In the genomic region with DNA sequence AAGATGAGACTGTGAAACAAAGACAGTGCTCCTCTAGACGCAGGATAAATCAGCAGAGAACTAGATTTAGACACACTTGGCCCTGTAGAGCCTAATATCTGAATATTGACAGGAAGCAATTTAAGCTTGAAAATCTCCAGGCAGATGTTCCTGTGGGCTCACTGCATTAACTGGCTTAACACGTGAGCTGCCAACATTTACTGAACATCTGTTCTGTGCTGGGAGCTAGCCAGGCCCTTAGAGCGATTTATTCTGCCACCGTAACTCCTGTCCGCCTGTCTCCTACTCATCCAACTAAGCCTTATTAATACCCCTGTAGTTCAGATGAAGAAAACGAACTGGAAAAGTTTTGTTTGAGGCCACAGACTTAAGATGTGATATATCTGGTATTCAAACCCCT, we compare ENCODE assay signal across 8 mouse cellular contexts. TPM values are rescaled to one million over a fixed set of nuclear protein-coding genes. Genes with fewer than 3 reads are reported as not detected.
DNase-seq lines count a peak whose midpoint lies in the region; ATAC-seq and TF ChIP-seq lines count a peak whose summit lies in the region.

No protein-coding gene starts in this region.

- TF ChIP-seq POLR2A in limb, embryonic 14.5 days (IDR thresholded peaks at IDR 0.05; ENCODE audit: borderline replicate concordance, extremely low read depth, insufficient read depth, insufficient read length) = no peak

- H3K4me1 ChIP-seq in megakaryocyte, embryonic 14.5 days = peaks cover 60% of the 10 kb centered on the region
- peaks cover 10% of the 10 kb centered on the region for H3K4me1 ChIP-seq in limb, embryonic 14.5 days (ENCODE audit: control insufficient read depth, insufficient read depth, low read length)
- H3K4me1 ChIP-seq in stomach, embryonic 15.5 days = peaks cover 21% of the 10 kb centered on the region

- peak overlapping the region; percentile 82 for H3K9ac ChIP-seq in limb, embryonic 14.5 days (ENCODE audit: low read depth, low read length, severe bottlenecking)
- H3K9ac ChIP-seq in stomach, embryonic 15.5 days = peak overlapping the region; percentile 94

- H3K9me3 ChIP-seq in megakaryocyte, embryonic 14.5 days = no peaks in the 10 kb centered on the region
- no peaks in the 10 kb centered on the region for H3K9me3 ChIP-seq in limb, embryonic 14.5 days (ENCODE audit: control insufficient read depth, low read length)
- no peaks in the 10 kb centered on the region for H3K9me3 ChIP-seq in stomach, embryonic 15.5 days

- H3K4me2 ChIP-seq in limb, embryonic 14.5 days (replicated peaks; ENCODE audit: low read depth, low read length, severe bottlenecking) = peak overlapping the region; percentile 76
- H3K4me2 ChIP-seq in stomach, embryonic 15.5 days = peak overlapping the region; percentile 68

- peaks cover 64% of the 10 kb centered on the region for H3K36me3 ChIP-seq in megakaryocyte, embryonic 14.5 days (replicated peaks; ENCODE audit: low read length)
- peaks cover 57% of the 10 kb centered on the region for H3K36me3 ChIP-seq in limb, embryonic 14.5 days (ENCODE audit: control insufficient read depth, insufficient read depth, low read length)
- peaks cover 28% of the 10 kb centered on the region for H3K36me3 ChIP-seq in stomach, embryonic 15.5 days

- peak overlapping the region; percentile 99 for H3K4me3 ChIP-seq in megakaryocyte, embryonic 14.5 days (replicated peaks)
- peak overlapping the region; percentile 84 for H3K4me3 ChIP-seq in limb, embryonic 14.5 days (replicated peaks; ENCODE audit: low read length)
- H3K4me3 ChIP-seq in stomach, embryonic 15.5 days (replicated peaks) = peak overlapping the region; percentile 98

- DNase-seq in cerebellum, adult 9-10 months = peak; percentile 50
- no peak for DNase-seq in cerebellum, postnatal 4 days (ENCODE audit: low spot score in 2 of 2)
- peak; percentile 61 for DNase-seq in limb, embryonic 14.5 days (ENCODE audit: low spot score)
- DNase-seq in spleen, postnatal 4 days (ENCODE audit: low spot score in 2 of 2) = no peak
- no peak for DNase-seq in kidney, adult 11 months

- ATAC-seq in megakaryocyte, adult 5-6 weeks (ENCODE audit: poor library complexity, severe bottlenecking) = no peak
- ATAC-seq in limb, embryonic 14.5 days (ENCODE audit: low FRiP score, low read depth) = no peak
- no peak for ATAC-seq in stomach, embryonic 15.5 days (ENCODE audit: insufficient read depth, low FRiP score, low read depth)

- 9% methylated on average over 6 of the region's 6 CpGs for WGBS in limb, embryonic 14.5 days
- WGBS in stomach, embryonic 15.5 days = 4% methylated on average over 6 of the region's 6 CpGs

- H3K27me3 ChIP-seq in megakaryocyte, embryonic 14.5 days (replicated peaks) = no peaks in the 10 kb centered on the region
- no peaks in the 10 kb centered on the region for H3K27me3 ChIP-seq in limb, embryonic 14.5 days (ENCODE audit: control insufficient read depth, insufficient read depth, low read length)
- H3K27me3 ChIP-seq in stomach, embryonic 15.5 days (replicated peaks) = no peaks in the 10 kb centered on the region

- no peak overlapping the region; the same call in 1 of the 2 replicates for H3K27ac ChIP-seq in limb, embryonic 14.5 days (replicated peaks; ENCODE audit: low read depth, low read length)
- peak overlapping the region; percentile 91; the same call in 1 of the 2 replicates for H3K27ac ChIP-seq in stomach, embryonic 15.5 days

RNA-seq across cellular contexts. Expression of gene Pdap1, which starts 1.2 kb away (rescaled TPM):
- polyA plus RNA-seq in megakaryocyte, embryonic 14.5 days (2012; ENCODE audit: insufficient read depth, low replicate concordance) = 63.5 and 118 TPM in 2 replicates
- total RNA-seq in megakaryocyte, adult 5-6 weeks (2015) = 24.8 and 26.1 TPM in 2 replicates
- 140 and 144 TPM in 2 replicates for total RNA-seq in megakaryocyte, adult 5-6 weeks (2017)
- polyA plus RNA-seq in limb, embryonic 14.5 days (2012; rRNA removed) = 60.3 and 114 TPM in 2 replicates
- polyA plus RNA-seq in limb, embryonic 14.5 days (2014; fragmentation: Nextera tagmentation; extraction: Ambion mirVana) = 91.5 and 99.3 TPM in 2 replicates
- polyA plus RNA-seq in stomach, embryonic 15.5 days (2015; fragmentation: Nextera tagmentation; extraction: Ambion mirVana) = 90.9 and 91.1 TPM in 2 replicates

RNA-seq across cellular contexts. Expression of gene Bud31, which starts 1.3 kb away (rescaled TPM):
- polyA plus RNA-seq in megakaryocyte, embryonic 14.5 days (2012; ENCODE audit: insufficient read depth, low replicate concordance) = 7.0 and 13.8 TPM in 2 replicates
- 179 and 181 TPM in 2 replicates for total RNA-seq in megakaryocyte, adult 5-6 weeks (2015)
- total RNA-seq in megakaryocyte, adult 5-6 weeks (2017) = 217 and 234 TPM in 2 replicates
- polyA plus RNA-seq in limb, embryonic 14.5 days (2012; rRNA removed) = 116 and 147 TPM in 2 replicates
- polyA plus RNA-seq in limb, embryonic 14.5 days (2014; fragmentation: Nextera tagmentation; extraction: Ambion mirVana) = 191 and 197 TPM in 2 replicates
- polyA plus RNA-seq in stomach, embryonic 15.5 days (2015; fragmentation: Nextera tagmentation; extraction: Ambion mirVana) = 175 TPM in 2 replicates

RNA-seq across cellular contexts. Expression of gene Arpc1b, which starts 24.8 kb away (rescaled TPM):
- polyA plus RNA-seq in megakaryocyte, embryonic 14.5 days (2012; ENCODE audit: insufficient read depth, low replicate concordance) = 1,949 and 2,538 TPM in 2 replicates
- 361 and 425 TPM in 2 replicates for total RNA-seq in megakaryocyte, adult 5-6 weeks (2015)
- total RNA-seq in megakaryocyte, adult 5-6 weeks (2017) = 297 and 318 TPM in 2 replicates
- polyA plus RNA-seq in limb, embryonic 14.5 days (2012; rRNA removed) = 324 and 340 TPM in 2 replicates
- polyA plus RNA-seq in limb, embryonic 14.5 days (2014; fragmentation: Nextera tagmentation; extraction: Ambion mirVana) = 214 and 217 TPM in 2 replicates
- 393 and 405 TPM in 2 replicates for polyA plus RNA-seq in stomach, embryonic 15.5 days (2015; fragmentation: Nextera tagmentation; extraction: Ambion mirVana)

RNA-seq across cellular contexts. Expression of gene Ptcd1, which starts 28.1 kb away (rescaled TPM):
- polyA plus RNA-seq in megakaryocyte, embryonic 14.5 days (2012; ENCODE audit: insufficient read depth, low replicate concordance) = 9.4 and 10.7 TPM in 2 replicates
- 6.5 and 7.9 TPM in 2 replicates for total RNA-seq in megakaryocyte, adult 5-6 weeks (2015)
- 14.8 and 15.3 TPM in 2 replicates for total RNA-seq in megakaryocyte, adult 5-6 weeks (2017)
- 16.0 and 16.8 TPM in 2 replicates for polyA plus RNA-seq in limb, embryonic 14.5 days (2012; rRNA removed)
- polyA plus RNA-seq in limb, embryonic 14.5 days (2014; fragmentation: Nextera tagmentation; extraction: Ambion mirVana) = 15.9 and 16.4 TPM in 2 replicates
- polyA plus RNA-seq in stomach, embryonic 15.5 days (2015; fragmentation: Nextera tagmentation; extraction: Ambion mirVana) = 13.7 and 13.9 TPM in 2 replicates

RNA-seq across cellular contexts. Expression of gene Cpsf4, which starts 28.2 kb away (rescaled TPM):
- polyA plus RNA-seq in megakaryocyte, embryonic 14.5 days (2012; ENCODE audit: insufficient read depth, low replicate concordance) = 43.6 and 53.5 TPM in 2 replicates
- total RNA-seq in megakaryocyte, adult 5-6 weeks (2015) = 16.6 and 17.0 TPM in 2 replicates
- 34.0 and 37.8 TPM in 2 replicates for total RNA-seq in megakaryocyte, adult 5-6 weeks (2017)
- 56.7 and 63.1 TPM in 2 replicates for polyA plus RNA-seq in limb, embryonic 14.5 days (2012; rRNA removed)
- 25.2 and 29.2 TPM in 2 replicates for polyA plus RNA-seq in limb, embryonic 14.5 days (2014; fragmentation: Nextera tagmentation; extraction: Ambion mirVana)
- 43.0 and 44.6 TPM in 2 replicates for polyA plus RNA-seq in stomach, embryonic 15.5 days (2015; fragmentation: Nextera tagmentation; extraction: Ambion mirVana)

Comparison
In these comparisons a context has a peak if more than half of its experiments do, and no peak if none do; other contexts are left out.
1. DNase-seq: peak in cerebellum, adult 9-10 months (single experiment) and limb, embryonic 14.5 days (single experiment); none in cerebellum, postnatal 4 days (0 of 2), spleen, postnatal 4 days (0 of 2) and kidney, adult 11 months (single experiment).
2. Peak in every context shown above with its lines, with median percentiles within 50 percentile points of each other: H3K4me3 ChIP-seq.